Mouse (Mus musculus) neural tube, embryonic 13.5 days (tissue): ENCODE results near the gene Ahsa2. TPM values are rescaled to one million over a fixed set of nuclear protein-coding genes. Genes with fewer than 3 reads are reported as not detected.
"Not testable (repeated sequence)": the region's sequence is repeated elsewhere in the genome, so short reads cannot be mapped to it uniquely, and the experiment has no call there.

Experiments
- ATAC-seq: fragments of 200-750 bp; cut with Nextera tagmentation; 2 replicates; pipeline ENCODE4 v1.8.0; 2017; ENCODE audit warnings: low read depth, mild to moderate bottlenecking, moderate TSS enrichment, moderate library complexity
- H3K27ac ChIP-seq: fragments of 300-500 bp; sonication (generic); replicated peaks from 2 replicates; pipeline ENCODE4 v1.5.1; 2015; ENCODE audit warnings: moderate library complexity, mild to moderate bottlenecking, inconsistent platforms
- H3K27me3 ChIP-seq: fragments of 300-500 bp; sonication (generic); 2 replicates; pipeline ENCODE4 v1.6.1; 2015; ENCODE audit warnings: mild to moderate bottlenecking, inconsistent platforms
- H3K36me3 ChIP-seq: fragments of 300-500 bp; sonication (generic); 2 replicates; pipeline ENCODE4 v1.6.1; 2015; ENCODE audit warnings: mild to moderate bottlenecking, inconsistent platforms
- H3K4me1 ChIP-seq: fragments of 300-500 bp; sonication (generic); replicated peaks from 2 replicates; pipeline ENCODE4 v1.6.1; 2015; ENCODE audit warnings: inconsistent platforms
- H3K4me2 ChIP-seq: fragments of 300-500 bp; sonication (generic); 2 replicates; pipeline ENCODE4 v1.6.1; 2015; ENCODE audit warnings: inconsistent platforms, mild to moderate bottlenecking, moderate library complexity
- H3K4me3 ChIP-seq: fragments of 300-500 bp; sonication (generic); 2 replicates; pipeline ENCODE4 v1.5.1; 2015; ENCODE audit warnings: mild to moderate bottlenecking, inconsistent platforms
- H3K9ac ChIP-seq: fragments of 300-500 bp; sonication (generic); 2 replicates; pipeline ENCODE4 v1.6.1; 2015; ENCODE audit warnings: moderate library complexity, mild to moderate bottlenecking, inconsistent platforms
- H3K9me3 ChIP-seq: fragments of 300-500 bp; sonication (generic); 2 replicates; pipeline ENCODE4 v1.6.1; 2016; ENCODE audit warnings: inconsistent platforms
- WGBS: fragments of 180-500 bp; shearing (Covaris S2); methylation state at CpG from one replicate; pipeline ENCODE4 v1.1.7; 2015; 5-methylcytosine and 5-hydroxymethylcytosine counted together
- polyA plus RNA-seq: library from polyadenylated mRNA; unstranded; fragments of >200 nt; fragmentation: Nextera tagmentation; extraction: Ambion mirVana; gene quantifications from 2 replicates; pipeline ENCODE4 v1.2.1, GENCODE M21; 2015

The Ahsa2 gene
- polyA plus RNA-seq, result 120 and 123 TPM in 2 replicates

DNA sequence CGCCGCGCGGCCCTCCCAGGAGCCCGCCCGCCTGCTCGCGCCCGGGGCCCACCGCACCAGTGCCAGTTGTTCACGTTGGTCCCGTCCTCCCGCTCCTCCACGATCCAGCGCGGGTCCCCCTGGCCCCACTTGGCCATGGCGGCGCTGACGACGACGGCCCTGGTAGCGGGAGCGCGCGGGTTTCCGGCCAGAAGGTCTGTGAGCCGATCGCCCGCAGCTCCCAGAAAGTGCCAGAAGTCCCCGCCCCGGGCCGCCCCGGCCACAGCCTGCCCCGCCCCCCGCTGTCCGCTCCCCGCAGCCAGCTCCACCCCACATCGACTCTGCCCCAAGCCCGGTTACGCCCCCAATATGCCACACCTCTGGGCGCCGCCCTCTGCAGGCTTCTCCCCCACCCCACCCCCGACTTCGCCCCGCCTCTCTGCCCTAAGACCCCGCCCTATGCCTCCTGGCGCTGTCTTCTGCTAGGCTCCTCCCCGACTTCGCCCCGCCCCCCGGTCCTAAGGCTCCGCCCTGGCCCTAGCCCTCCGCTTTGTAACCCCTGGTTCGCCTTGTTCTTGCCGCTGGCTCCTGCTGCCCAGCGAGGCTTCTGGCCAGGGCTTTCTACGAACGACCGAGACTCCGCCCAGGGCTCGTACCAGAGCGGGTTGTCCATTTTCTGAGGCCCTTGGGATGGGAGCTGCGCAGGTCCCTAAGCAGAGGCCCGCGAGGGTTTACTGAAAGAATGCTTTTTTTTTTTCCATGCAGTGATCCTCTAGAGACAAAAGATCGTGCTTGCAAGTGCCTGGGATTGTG lies at the start of gene Ahsa2:
Gene Ahsa2, minus strand, starts transcription at position 313 of the 792 bp plus-strand sequence.
- Histone ChIP-seq H3K9ac (peak within 1 kb of the TSS; percentile 94), H3K27me3 (no peaks in the 10 kb centered on the region), H3K36me3 (peaks cover 30% of the 10 kb centered on the region), H3K4me2 (peak within 1 kb of the TSS; percentile 97), H3K9me3 (no peaks in the 10 kb centered on the region), H3K4me1 (peaks cover 27% of the 10 kb centered on the region), H3K27ac (peak within 1 kb of the TSS; percentile 98), H3K4me3 (peak within 1 kb of the TSS; percentile 85)
- 1% methylated on average over 60 of the region's 66 CpGs for WGBS
- ATAC-seq, result peak; percentile 96

DNA sequence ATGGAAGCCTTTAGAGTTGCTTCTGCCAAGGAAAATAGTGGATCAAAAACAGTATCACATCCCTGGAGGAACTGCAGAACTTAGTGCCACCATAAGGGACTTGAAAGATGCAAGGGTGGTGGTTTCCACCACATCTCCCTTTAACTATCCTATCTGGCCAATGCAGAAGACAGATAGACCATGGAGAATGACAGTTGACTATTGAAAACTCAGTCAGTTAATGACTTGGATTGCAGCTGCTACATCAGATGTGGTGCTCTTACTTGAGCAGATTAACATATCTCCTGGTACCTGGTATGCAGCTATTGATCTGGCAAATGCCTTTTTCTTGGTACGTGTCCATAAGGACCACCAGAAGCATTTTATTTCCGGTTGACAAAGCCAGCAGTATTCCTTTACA lies 39.6 kb upstream of the Ahsa2 start:
- no peaks in the 10 kb centered on the region; the same call in 1 of the 2 replicates for H3K9me3 ChIP-seq
- no peaks in the 10 kb centered on the region for H3K4me1 ChIP-seq
- H3K4me2 ChIP-seq, result no peak overlapping the region
- 84% methylated on average over 2 of the region's 2 CpGs for WGBS
- H3K9ac ChIP-seq, result no peak overlapping the region
- no peak for ATAC-seq
- no peaks in the 10 kb centered on the region for H3K27me3 ChIP-seq
- no peaks in the 10 kb centered on the region for H3K36me3 ChIP-seq
- no peak overlapping the region for H3K4me3 ChIP-seq
- no peak overlapping the region for H3K27ac ChIP-seq

DNA sequence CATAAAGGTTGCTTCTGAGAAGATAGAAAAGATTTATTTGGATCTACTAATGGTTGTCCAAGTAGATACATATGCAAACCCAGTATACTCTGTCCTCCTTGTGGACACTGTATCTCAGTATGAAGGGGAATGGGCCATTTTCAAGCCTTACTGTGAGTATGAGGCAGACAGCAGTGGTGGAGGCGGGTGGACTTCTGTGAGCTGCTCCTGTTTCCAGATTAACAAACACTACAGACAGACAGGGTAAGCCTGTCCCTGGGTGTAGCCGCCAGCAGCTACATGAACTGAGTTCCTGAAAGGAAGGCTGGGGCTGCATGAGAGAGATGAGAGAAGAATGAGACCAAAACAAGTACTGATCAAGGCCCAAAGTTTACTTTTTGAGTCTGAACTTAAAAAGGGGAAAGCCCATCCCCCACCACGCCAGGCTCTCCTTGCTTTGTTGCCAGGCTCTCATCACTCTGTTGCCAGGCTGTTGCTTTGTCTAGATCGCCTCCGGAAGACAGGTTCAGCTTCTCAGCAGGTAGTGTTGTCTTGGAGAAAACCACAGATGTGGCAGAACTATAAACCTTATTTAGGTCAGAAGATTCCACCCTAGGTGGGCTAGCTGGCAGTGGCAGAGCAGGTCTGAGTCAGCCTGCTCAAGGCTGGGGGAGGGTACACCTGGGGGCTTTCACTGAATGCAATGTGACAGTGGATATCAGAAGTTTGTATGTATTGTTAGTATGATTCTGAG lies 22.8 kb upstream of the Ahsa2 start, which contains the start of gene 1700093K21Rik:
Gene 1700093K21Rik, minus strand, starts transcription at position 683 of the 733 bp plus-strand sequence.
- WGBS, result 35% methylated on average over 5 of the region's 5 CpGs
- Histone ChIP-seq H3K36me3 (no peaks in the 10 kb centered on the region), H3K4me3 (no peak within 1 kb of the TSS), H3K4me2 (no peak within 1 kb of the TSS), H3K4me1 (no peaks in the 10 kb centered on the region), H3K27me3 (no peaks in the 10 kb centered on the region), H3K9me3 (no peaks in the 10 kb centered on the region), H3K9ac (no peak within 1 kb of the TSS), H3K27ac (no peak within 1 kb of the TSS)
- ATAC-seq, result no peak

DNA sequence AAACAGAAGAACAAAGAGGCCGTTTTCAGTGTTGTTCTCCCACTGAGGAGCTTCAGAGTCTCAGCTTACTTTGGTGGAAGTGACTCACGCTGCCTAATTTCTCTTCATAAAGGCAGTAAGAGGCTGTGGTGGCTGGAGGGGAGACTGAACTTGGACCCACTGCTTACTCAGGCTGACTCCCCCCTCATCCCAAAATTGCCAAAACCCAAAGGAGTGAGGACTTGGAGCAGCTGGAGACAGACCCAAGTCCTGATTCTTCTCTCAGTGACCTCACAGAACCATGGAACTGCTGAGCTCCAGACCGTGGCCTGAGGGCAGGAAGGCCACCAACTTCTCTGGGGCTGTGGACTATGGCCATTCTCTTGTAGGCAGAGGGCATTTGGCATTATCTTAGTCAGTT lies 21.2 kb upstream of the Ahsa2 start:
- no peak for ATAC-seq
- no peaks in the 10 kb centered on the region for H3K4me1 ChIP-seq
- H3K4me3 ChIP-seq, result no peak overlapping the region
- H3K27me3 ChIP-seq, result no peaks in the 10 kb centered on the region
- no peaks in the 10 kb centered on the region for H3K36me3 ChIP-seq
- WGBS, result 75% methylated on average over 3 of the region's 3 CpGs
- no peak overlapping the region for H3K9ac ChIP-seq
- H3K4me2 ChIP-seq, result no peak overlapping the region
- no peaks in the 10 kb centered on the region for H3K9me3 ChIP-seq
- H3K27ac ChIP-seq, result no peak overlapping the region

DNA sequence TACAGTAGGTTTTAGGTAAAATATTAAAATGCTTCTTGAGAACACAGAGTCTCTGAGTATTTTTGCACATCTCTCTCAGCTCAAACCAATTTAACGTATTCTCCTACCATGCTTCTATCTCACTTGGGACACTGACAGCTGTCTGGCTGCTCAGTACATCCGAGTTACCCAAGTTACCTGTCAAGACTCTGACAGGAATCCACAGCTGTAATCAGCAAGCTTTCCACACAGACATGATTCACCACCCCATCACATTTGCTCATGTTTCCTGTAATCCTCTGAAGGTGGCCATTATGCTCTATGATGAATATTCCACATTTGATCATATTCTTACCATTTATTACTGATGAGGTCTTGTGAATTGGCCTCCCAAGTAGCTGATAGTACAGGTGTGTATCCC lies 17.5 kb upstream of the Ahsa2 start:
- Histone ChIP-seq H3K36me3 (no peaks in the 10 kb centered on the region), H3K9me3 (no peaks in the 10 kb centered on the region), H3K4me3 (no peak overlapping the region), H3K9ac (no peak overlapping the region), H3K4me1 (peaks cover 4% of the 10 kb centered on the region; the same call in 1 of the 2 replicates), H3K4me2 (no peak overlapping the region), H3K27ac (no peak overlapping the region), H3K27me3 (no peaks in the 10 kb centered on the region)
- WGBS, result 80% methylated on average over 2 of the region's 2 CpGs
- ATAC-seq, result no peak

DNA sequence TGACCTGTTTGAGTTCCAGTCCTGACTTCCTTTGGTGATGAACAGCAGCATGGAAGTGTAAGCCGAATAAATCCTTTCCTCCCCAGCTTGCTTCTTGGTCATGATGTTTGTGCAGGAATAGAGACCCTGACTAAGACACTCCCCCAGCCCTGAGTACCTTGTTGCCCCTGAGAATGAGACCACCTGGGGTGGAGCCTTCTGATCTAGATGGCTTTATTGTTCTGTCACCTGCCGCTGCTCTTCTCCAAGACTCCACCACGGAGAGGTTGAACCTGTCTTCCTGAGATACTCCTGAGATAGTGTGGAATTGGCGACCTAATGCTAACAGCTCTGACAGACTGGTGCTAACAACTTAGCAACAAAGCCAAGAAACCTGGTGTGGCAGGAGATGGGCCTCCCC lies 17.0 kb upstream of the Ahsa2 start:
- 50% methylated on average over 4 of the region's 4 CpGs for WGBS
- H3K9me3 ChIP-seq, result not testable (repeated sequence)

DNA sequence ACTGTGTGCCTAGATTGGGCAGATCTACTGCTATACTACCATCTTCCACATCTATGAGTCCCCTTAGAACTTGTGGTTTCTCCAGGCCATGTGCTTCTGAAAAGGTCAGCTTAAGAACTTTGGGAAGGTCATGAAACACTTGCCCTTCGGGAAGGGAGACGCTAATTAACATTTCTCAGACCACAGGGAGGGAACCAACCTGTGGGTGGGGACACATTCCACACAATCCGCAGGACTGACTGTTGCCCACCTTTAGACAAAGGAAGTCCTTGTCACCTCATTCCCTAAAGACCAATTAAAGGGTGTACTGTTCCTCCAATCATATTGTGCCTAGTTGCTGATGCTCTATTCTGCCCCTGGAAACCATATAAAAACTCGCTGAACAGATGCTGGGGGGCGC lies 7.0 kb upstream of the Ahsa2 start:
- H3K4me3 ChIP-seq, H3K4me1 ChIP-seq, H3K4me2 ChIP-seq, H3K9ac ChIP-seq, H3K36me3 ChIP-seq, H3K27ac ChIP-seq, H3K27me3 ChIP-seq, H3K9me3 ChIP-seq, ATAC-seq: not testable (repeated sequence)
- WGBS, result 88% methylated on average over 5 of the region's 5 CpGs

More for the DNA sequence above, 17.0 kb upstream of the Ahsa2 start:
- H3K36me3 ChIP-seq, H3K4me3 ChIP-seq, H3K4me2 ChIP-seq, H3K9ac ChIP-seq, H3K27ac ChIP-seq, H3K4me1 ChIP-seq, H3K27me3 ChIP-seq, ATAC-seq: not testable (repeated sequence)

DNA sequence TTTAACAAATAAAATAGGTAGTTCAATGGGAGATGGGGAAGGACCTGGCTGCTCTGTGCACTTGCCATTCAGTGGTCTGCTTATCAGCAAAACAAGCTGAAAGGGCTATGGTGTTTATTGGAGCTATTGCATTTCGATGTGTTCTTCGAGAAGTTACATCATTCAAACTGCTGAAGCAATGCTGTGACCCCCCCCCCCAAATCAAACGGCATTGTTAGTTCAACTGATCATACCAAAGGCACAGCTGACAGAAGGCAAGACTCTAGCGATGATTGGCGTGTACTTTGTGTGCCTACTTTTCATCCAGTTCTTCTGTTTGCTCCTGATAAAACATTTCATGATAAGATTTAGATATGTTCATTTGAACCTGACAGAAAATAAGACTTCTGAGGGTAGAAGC lies 779 bp upstream of the Ahsa2 start:
- H3K4me1 ChIP-seq, result peaks cover 27% of the 10 kb centered on the region
- 57% methylated on average over 5 of the region's 5 CpGs for WGBS

DNA sequence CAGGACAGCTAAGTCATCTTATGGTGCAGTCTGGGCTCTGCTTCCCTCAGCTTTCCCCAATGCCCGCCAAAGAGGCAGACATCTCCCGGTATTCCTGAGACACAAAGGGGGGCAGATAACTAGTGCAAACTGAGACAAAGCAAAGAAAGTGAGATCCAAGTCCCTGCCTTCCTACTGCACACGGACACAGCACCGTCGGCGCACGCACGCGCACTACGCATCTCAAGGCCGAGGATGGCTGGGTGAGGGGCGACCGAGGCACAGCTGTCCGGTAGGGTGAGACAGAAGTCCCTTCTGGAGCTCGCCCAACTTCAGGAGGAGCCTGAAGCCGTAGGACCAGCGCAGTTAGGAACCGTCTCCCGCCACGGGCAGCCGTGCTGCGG lies 504 bp downstream of the Ahsa2 start:
- Histone ChIP-seq H3K4me2 (peak overlapping the region; percentile 97), H3K27ac (peak overlapping the region; percentile 98), H3K9ac (peak overlapping the region; percentile 94), H3K4me3 (peak overlapping the region; percentile 85), H3K36me3 (peaks cover 36% of the 10 kb centered on the region), H3K9me3 (no peaks in the 10 kb centered on the region), H3K27me3 (no peaks in the 10 kb centered on the region), H3K4me1 (peaks cover 27% of the 10 kb centered on the region)
- peak; percentile 92 for ATAC-seq
- WGBS, result 1% methylated on average over 22 of the region's 22 CpGs

More for the DNA sequence above, 779 bp upstream of the Ahsa2 start:
- peak overlapping the region; percentile 97 for H3K4me2 ChIP-seq
- H3K9ac ChIP-seq, result peak overlapping the region; percentile 72
- peak overlapping the region; percentile 85 for H3K4me3 ChIP-seq
- H3K9me3 ChIP-seq, result no peaks in the 10 kb centered on the region
- H3K27me3 ChIP-seq, result no peaks in the 10 kb centered on the region
- peaks cover 23% of the 10 kb centered on the region for H3K36me3 ChIP-seq
- H3K27ac ChIP-seq, result peak overlapping the region; percentile 98
- no peak for ATAC-seq

DNA sequence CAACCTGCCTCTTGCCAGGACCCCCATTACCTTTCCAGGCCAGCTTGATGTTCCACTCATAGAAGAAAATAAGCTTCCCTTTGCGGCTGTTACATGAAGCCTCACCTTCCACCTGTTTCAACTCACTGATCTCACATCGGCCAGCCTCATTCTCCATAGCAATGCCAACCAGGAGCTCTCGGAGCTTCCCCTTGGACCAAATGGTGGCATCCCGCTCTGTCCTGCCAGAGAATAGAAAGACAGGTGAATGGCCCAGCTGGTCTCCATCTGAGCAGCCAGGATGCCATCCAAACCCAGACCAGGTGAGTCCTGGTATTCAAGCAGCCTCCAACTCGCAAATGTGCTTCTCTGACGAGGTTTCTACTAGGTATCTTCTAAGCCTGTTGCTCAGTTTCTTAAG lies 1.2 kb downstream of the Ahsa2 start:
- H3K4me1 ChIP-seq, result peaks cover 27% of the 10 kb centered on the region
- no peaks in the 10 kb centered on the region for H3K27me3 ChIP-seq
- no peaks in the 10 kb centered on the region for H3K9me3 ChIP-seq
- H3K36me3 ChIP-seq, result peaks cover 42% of the 10 kb centered on the region
- H3K4me3 ChIP-seq, result peak overlapping the region; percentile 85
- ATAC-seq, result no peak
- 51% methylated on average over 6 of the region's 6 CpGs for WGBS
- H3K27ac ChIP-seq, result peak overlapping the region; percentile 98
- peak overlapping the region; percentile 97 for H3K4me2 ChIP-seq
- H3K9ac ChIP-seq, result peak overlapping the region; percentile 94

DNA sequence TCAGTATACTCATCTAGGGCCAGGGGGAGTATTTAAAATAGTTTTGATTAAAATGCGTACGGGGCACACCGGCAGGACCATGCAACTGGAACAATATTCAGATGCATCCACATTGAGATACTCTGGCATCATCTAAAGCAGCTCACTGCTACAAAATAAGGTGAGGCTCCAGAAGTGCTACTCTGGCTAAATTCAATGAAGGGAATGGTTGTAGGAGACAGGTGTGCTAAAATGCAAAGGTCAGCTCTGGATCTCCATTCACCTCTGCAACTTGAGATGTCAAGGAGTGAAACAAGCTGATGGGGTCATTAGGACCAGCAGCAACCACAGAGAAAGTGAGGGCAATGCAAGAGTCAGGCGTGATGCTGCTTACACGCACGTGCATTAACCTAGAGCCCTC lies 2.6 kb downstream of the Ahsa2 start:
- no peak overlapping the region for H3K27ac ChIP-seq
- H3K27me3 ChIP-seq, result no peaks in the 10 kb centered on the region
- H3K9me3 ChIP-seq, result no peaks in the 10 kb centered on the region
- peaks cover 56% of the 10 kb centered on the region for H3K36me3 ChIP-seq
- H3K4me1 ChIP-seq, result peaks cover 27% of the 10 kb centered on the region
- no peak overlapping the region for H3K4me3 ChIP-seq
- H3K9ac ChIP-seq, result no peak overlapping the region
- no peak for ATAC-seq
- WGBS, result 90% methylated on average over 6 of the region's 6 CpGs
- H3K4me2 ChIP-seq, result peak overlapping the region; percentile 97

DNA sequence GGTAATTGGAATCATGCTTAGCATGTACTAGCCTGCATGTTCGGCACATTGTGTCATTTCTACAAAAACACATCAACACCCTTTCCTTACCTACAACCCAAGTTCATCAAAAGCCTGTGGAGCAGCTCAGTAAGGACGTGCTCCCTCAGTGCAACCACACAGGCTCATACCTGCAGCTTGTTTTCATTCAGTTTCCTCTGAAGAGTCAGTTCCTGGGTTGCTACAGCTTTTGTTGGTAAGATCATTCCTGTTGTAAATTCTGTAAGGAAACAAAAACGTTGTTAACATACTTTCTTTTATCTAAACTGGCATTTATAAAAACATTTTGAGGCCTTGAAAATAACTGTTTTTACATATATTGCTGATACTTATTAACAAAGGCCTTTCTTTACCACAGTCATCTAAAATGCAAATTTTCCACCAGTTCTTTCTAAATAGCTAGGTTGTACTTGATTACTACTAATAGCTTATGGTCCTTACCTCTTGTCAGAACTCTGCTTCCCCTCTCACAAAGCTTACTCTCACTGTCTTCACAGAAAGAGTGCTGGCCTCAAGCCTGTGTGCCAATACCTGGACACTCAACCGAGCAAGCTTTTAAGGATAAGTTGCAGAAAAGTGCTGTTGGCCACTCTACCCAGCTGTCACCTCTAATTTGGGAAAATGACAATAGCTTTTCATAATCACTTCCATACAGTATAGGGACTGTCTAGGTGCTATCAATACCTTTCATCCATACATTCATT lies 5.6 kb downstream of the Ahsa2 start:
- H3K9me3 ChIP-seq, result no peaks in the 10 kb centered on the region
- WGBS, result 93% methylated on average over 4 of the region's 4 CpGs
- no peak for ATAC-seq
- H3K9ac ChIP-seq, result no peak overlapping the region
- H3K36me3 ChIP-seq, result peaks cover 86% of the 10 kb centered on the region
- no peaks in the 10 kb centered on the region for H3K27me3 ChIP-seq
- no peak overlapping the region for H3K4me2 ChIP-seq
- no peak overlapping the region for H3K4me3 ChIP-seq
- peaks cover 27% of the 10 kb centered on the region for H3K4me1 ChIP-seq
- no peak overlapping the region for H3K27ac ChIP-seq
